Mouse (Mus musculus) heart, embryonic 15.5 days (tissue): ENCODE measurements around the gene Plk1. TPM values are rescaled to one million over a fixed set of nuclear protein-coding genes. Genes with fewer than 3 reads are reported as not detected.

Source experiments
- ATAC-seq: fragments of 200-750 bp; cut with Nextera tagmentation; replicated peaks from 2 replicates; pipeline ENCODE4 v1.8.0; 2017; ENCODE audit warnings: low read depth, moderate TSS enrichment; ENCODE audit not compliant: insufficient number of reproducible peaks, insufficient read depth, low FRiP score
- H3K27ac ChIP-seq: fragments of 300-500 bp; sonication (generic); 2 replicates; pipeline ENCODE4 v1.5.1; 2015; ENCODE audit warnings: mild to moderate bottlenecking, inconsistent platforms
- H3K27me3 ChIP-seq: fragments of 300-500 bp; sonication (generic); 2 replicates; pipeline ENCODE4 v1.6.1; 2015; ENCODE audit warnings: inconsistent platforms
- H3K36me3 ChIP-seq: fragments of 300-500 bp; sonication (generic); 2 replicates; pipeline ENCODE4 v1.6.1; 2015; ENCODE audit warnings: mild to moderate bottlenecking, inconsistent platforms
- H3K4me1 ChIP-seq: fragments of 300-500 bp; sonication (generic); replicated peaks from 2 replicates; pipeline ENCODE4 v1.6.1; 2015; ENCODE audit warnings: inconsistent platforms
- H3K4me2 ChIP-seq: fragments of 300-500 bp; sonication (generic); 2 replicates; pipeline ENCODE4 v1.6.1; 2015; ENCODE audit warnings: inconsistent platforms, mild to moderate bottlenecking, moderate library complexity
- H3K4me3 ChIP-seq: fragments of 300-500 bp; sonication (generic); 2 replicates; pipeline ENCODE4 v1.5.1; 2015; ENCODE audit warnings: mild to moderate bottlenecking, inconsistent platforms
- H3K9ac ChIP-seq: fragments of 300-500 bp; sonication (generic); 2 replicates; pipeline ENCODE4 v1.6.1; 2015; ENCODE audit warnings: mild to moderate bottlenecking, inconsistent platforms
- H3K9me3 ChIP-seq: fragments of 300-500 bp; sonication (generic); replicated peaks from 2 replicates; pipeline ENCODE4 v1.6.1; 2016; ENCODE audit warnings: inconsistent platforms
- WGBS: fragments of 180-500 bp; shearing (Covaris S2); methylation state at CpG from one replicate; pipeline ENCODE4 v1.1.7; 2015; ENCODE audit warnings: mixed read lengths; 5-methylcytosine and 5-hydroxymethylcytosine counted together
- polyA plus RNA-seq: library from polyadenylated mRNA; unstranded; fragments of >200 nt; fragmentation: Nextera tagmentation; extraction: Ambion mirVana; gene quantifications from 2 replicates; pipeline ENCODE4 v1.2.1, GENCODE M21; 2015

The Plk1 gene
- polyA plus RNA-seq, result 74.9 and 93.3 TPM in 2 replicates

DNA sequence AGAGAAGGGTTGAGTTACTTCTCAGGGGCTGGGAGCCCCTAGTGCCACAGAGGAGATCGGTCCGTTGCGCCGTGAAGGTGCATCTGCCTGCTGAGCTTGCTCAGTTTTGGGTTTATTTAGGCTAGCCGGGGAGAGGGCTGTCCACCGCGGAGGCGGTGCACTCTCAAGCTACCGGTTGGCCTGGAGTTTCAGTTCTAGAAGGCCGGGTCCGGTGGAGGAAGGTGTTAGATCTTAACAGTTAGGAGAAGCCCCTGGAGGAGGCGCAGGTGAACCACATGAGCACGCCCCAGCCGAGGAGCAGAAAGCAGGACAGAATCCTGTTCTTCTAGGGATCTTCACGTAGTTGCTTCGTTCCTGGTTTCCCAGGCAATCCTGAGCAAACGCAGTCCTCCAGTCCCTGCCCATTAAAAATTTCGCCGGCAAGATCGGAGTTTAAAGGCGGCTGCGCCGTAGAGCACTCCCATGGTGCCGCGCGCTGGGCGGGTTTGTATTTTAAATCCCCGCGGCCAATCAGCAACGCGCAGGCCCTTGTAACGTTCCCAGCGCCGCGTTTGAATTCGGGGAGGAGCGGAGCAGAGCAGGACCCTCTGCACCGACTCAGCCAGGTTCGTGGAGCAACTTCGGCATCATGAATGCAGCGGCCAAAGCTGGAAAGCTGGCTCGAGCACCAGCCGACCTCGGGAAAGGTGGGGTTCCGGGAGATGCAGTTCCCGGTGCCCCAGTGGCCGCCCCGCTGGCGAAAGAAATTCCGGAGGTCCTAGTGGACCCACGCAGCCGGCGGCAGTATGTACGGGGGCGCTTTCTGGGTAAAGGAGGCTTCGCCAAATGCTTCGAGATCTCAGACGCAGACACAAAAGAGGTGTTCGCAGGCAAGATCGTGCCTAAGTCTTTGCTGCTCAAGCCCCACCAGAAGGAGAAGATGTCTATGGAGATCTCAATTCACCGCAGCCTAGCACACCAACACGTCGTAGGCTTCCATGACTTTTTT, at the start of gene Plk1:
Plk1 (plus strand) TSS at position 525 of the 988 bp plus-strand sequence.
- H3K4me1 ChIP-seq, result peaks cover 39% of the 10 kb centered on the region
- peak within 1 kb of the TSS; percentile 70 for H3K4me3 ChIP-seq
- under 1% methylated on average over 63 of the region's 63 CpGs for WGBS
- H3K27ac ChIP-seq, result peak within 1 kb of the TSS; percentile 76
- no peaks in the 10 kb centered on the region for H3K27me3 ChIP-seq
- peaks cover 23% of the 10 kb centered on the region for H3K36me3 ChIP-seq
- peak within 1 kb of the TSS; percentile 84 for H3K4me2 ChIP-seq
- peak within 1 kb of the TSS; percentile 68 for H3K9ac ChIP-seq
- no peaks in the 10 kb centered on the region for H3K9me3 ChIP-seq
- peak; percentile 87 for ATAC-seq

DNA sequence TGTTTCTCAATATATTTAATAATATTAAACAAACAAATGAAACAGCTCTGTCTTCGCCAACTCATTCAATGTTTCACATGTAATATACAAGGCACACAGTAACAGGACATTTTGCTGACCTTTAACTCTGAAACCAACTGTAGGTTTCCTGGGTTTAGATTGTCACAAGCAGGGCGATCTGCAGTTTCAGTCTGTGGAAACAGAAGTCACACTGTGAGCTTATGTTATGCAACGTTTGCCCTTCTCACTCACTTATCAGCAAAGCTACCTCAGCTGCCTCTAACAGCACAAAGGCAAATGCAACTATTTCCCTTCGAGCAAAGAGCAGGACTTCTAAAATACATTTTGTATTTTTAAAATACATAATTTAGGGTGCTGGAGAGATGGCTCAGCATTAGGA, 35.7 kb upstream of the Plk1 start:
- no peaks in the 10 kb centered on the region for H3K4me1 ChIP-seq
- H3K9ac ChIP-seq, result no peak overlapping the region
- peaks cover 50% of the 10 kb centered on the region for H3K36me3 ChIP-seq
- WGBS, result 81% methylated on average over 4 of the region's 4 CpGs
- no peak overlapping the region for H3K27ac ChIP-seq
- H3K27me3 ChIP-seq, result no peaks in the 10 kb centered on the region
- no peak overlapping the region for H3K4me2 ChIP-seq
- H3K9me3 ChIP-seq, result no peaks in the 10 kb centered on the region
- ATAC-seq, result no peak
- H3K4me3 ChIP-seq, result no peak overlapping the region

DNA sequence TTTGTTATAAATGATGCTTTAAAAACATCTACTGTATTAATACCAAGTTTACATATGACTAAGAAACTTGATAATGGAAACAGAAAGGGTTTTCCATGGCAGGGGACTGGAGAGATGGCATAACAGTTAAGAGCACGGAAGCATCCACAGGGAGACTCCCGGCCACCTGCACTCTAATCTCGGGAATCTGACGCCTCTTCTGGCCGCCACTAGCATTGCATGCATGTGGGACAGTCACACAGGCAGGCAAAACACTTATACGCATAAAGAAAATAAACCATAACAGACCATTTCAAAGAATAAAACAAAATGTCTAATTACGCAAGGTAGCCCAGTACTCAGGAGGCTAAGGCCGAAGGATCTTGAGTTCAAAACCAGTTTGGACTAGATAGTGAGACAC, 33.6 kb upstream of the Plk1 start:
- no peaks in the 10 kb centered on the region for H3K9me3 ChIP-seq
- no peaks in the 10 kb centered on the region for H3K27me3 ChIP-seq
- no peak overlapping the region for H3K27ac ChIP-seq
- no peaks in the 10 kb centered on the region for H3K4me1 ChIP-seq
- WGBS, result 73% methylated on average over 8 of the region's 8 CpGs
- no peak overlapping the region for H3K4me3 ChIP-seq
- H3K9ac ChIP-seq, result no peak overlapping the region
- H3K4me2 ChIP-seq, result no peak overlapping the region
- peaks cover 44% of the 10 kb centered on the region for H3K36me3 ChIP-seq
- ATAC-seq, result no peak

DNA sequence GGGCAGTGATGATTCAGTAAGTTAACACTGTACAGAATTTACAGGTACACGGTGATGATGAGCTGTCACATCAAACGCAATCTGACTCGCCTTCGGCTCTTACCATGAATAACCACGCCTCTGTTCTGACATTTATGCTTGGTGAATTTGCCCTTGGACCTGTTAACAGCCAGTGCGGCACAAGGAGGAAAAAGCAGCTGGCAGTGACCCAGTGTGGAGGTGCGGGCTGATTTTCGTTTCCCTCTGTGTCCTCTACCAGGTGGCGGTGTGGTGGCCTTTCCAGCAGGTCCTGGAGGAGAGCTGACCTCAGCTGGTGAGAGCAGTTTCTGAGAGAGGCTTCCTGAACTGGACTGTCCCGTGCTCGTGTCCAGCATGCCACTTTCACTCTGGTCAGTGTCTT, 32.3 kb upstream of the Plk1 start:
- H3K27me3 ChIP-seq, result no peaks in the 10 kb centered on the region
- H3K4me2 ChIP-seq, result no peak overlapping the region
- H3K9ac ChIP-seq, result no peak overlapping the region
- WGBS, result 92% methylated on average over 11 of the region's 11 CpGs
- H3K4me3 ChIP-seq, result no peak overlapping the region
- ATAC-seq, result no peak
- H3K36me3 ChIP-seq, result peaks cover 36% of the 10 kb centered on the region
- no peaks in the 10 kb centered on the region for H3K9me3 ChIP-seq
- H3K4me1 ChIP-seq, result no peaks in the 10 kb centered on the region; the same call in 1 of the 2 replicates
- no peak overlapping the region for H3K27ac ChIP-seq

DNA sequence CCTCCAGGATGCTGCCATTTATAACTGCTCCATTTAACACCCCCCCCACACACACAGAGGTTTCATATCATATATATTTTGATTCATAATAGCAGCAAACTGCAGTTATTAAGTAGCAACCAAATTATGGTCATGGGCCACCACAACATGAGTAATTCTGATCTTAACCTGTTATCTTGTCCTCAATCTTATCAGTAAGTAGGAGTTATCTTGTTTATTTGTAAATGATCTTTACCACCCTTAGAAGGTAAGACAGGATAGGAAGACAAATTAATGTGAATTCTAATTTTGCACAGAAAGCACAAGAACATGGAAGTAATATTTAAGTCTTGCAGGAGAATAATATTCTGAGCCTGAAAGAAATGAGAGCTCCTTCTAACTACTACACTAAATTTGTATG, 27.4 kb upstream of the Plk1 start:
- Histone ChIP-seq H3K4me3 (peak overlapping the region; percentile 90), H3K9ac (0 out of 2 replicates have a peak overlapping the region, but pooled peaks have one; percentile 86), H3K4me2 (peak overlapping the region; percentile 84), H3K36me3 (peaks cover 31% of the 10 kb centered on the region), H3K27me3 (no peaks in the 10 kb centered on the region), H3K4me1 (peaks cover 11% of the 10 kb centered on the region), H3K27ac (no peak overlapping the region), H3K9me3 (no peaks in the 10 kb centered on the region)
- ATAC-seq, result no peak

DNA sequence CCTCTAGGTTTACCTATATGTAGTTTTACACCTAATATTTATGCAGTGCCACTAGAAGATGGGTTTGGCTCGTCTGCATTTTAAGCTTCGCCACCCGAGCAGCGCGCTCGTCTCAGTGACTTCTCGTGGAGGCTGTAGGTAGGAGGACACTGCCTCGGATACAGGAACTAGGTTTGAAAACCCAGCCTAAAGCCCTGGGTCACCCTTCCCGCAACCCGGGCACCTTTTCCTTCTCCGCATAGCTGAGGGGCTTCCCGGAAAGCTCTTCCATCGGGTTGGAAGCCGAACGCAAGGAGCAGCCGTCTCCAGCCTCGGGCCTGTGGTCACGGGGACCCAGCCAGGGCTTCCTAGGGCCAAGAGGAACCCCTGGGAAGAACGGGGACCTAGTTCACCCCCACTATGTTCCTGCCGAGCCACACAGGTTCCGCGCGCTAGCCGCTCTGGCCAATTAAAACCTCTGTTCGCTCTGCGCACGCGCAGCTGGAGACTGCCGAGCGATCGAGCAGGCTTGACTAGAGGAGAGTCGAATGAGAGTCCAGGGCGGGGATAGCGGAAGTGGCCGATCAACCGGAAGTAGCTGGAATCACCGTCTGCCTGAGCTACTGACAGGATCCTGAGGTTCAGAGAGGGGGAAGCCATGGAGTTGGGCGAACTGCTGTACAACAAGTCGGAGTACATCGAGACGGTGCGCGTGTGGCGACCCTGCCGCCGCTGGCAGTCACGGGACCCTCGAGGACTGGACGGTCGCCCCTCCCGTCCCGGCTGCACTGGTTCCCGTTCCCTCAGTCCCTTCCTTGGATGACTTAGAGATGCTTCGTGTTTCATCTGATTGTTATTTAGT, 26.5 kb upstream of the Plk1 start, which contains the start of the genes Palb2 and Dctn5:
Palb2 (minus strand) TSS at position 489 of the 841 bp plus-strand sequence.
Dctn5 (plus strand) TSS at position 545 of the 841 bp plus-strand sequence.
- H3K27me3 ChIP-seq, result no peaks in the 10 kb centered on the region
- H3K36me3 ChIP-seq, result peaks cover 38% of the 10 kb centered on the region
- H3K9ac ChIP-seq, result peak within 1 kb of the TSS; percentile 86
- peak within 1 kb of the TSS; percentile 90 for H3K4me3 ChIP-seq
- H3K27ac ChIP-seq, result peak within 1 kb of the TSS; percentile 80
- H3K4me1 ChIP-seq, result peaks cover 11% of the 10 kb centered on the region
- no peaks in the 10 kb centered on the region for H3K9me3 ChIP-seq
- ATAC-seq, result peak; percentile 94
- H3K4me2 ChIP-seq, result peak within 1 kb of the TSS; percentile 84
- WGBS, result under 1% methylated on average over 54 of the region's 54 CpGs

DNA sequence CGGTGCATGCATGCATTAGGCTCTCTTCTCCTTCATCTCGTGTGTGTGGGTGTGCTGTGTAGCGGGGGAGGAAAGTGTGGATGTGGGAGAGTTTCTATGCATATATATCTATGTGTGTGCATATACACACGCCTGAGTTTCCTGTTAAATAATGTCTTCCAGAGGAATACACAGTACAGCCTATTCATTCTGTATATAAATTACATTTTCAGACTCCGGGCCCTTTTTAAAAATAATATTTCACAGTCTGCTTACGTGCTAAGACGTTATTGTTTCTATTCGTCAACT, 26.0 kb upstream of the Plk1 start:
- no peak for ATAC-seq
- no peaks in the 10 kb centered on the region for H3K9me3 ChIP-seq
- H3K9ac ChIP-seq, result peak overlapping the region; percentile 86
- H3K4me2 ChIP-seq, result peak overlapping the region; percentile 63
- no peaks in the 10 kb centered on the region for H3K27me3 ChIP-seq
- H3K27ac ChIP-seq, result peak overlapping the region; percentile 80
- 16% methylated on average over 8 of the region's 8 CpGs for WGBS
- H3K36me3 ChIP-seq, result peaks cover 40% of the 10 kb centered on the region
- peak overlapping the region; percentile 90 for H3K4me3 ChIP-seq
- H3K4me1 ChIP-seq, result peaks cover 11% of the 10 kb centered on the region

DNA sequence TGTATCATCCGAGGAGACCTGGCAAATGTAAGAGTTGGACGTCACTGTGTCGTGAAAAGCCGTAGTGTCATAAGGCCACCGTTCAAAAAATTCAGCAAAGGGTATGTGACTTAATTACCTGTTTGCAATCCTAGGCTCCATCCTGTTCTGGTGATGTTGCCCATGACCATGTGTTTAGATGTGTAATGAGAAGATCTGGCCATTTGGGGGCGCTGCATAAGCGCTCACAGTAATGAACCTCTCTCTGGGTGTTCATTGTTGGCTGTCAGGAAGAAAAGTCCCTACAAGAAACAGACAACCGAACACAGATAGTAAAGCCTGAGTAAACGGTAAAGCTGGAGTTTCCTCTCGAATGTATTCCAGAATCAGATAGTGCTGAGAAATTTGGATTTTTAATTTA, 24.2 kb upstream of the Plk1 start:
- Histone ChIP-seq H3K36me3 (peaks cover 56% of the 10 kb centered on the region), H3K27me3 (no peaks in the 10 kb centered on the region), H3K4me1 (peaks cover 11% of the 10 kb centered on the region), H3K4me3 (no peak overlapping the region), H3K9ac (no peak overlapping the region), H3K27ac (no peak overlapping the region), H3K4me2 (no peak overlapping the region), H3K9me3 (no peaks in the 10 kb centered on the region)
- WGBS, result 68% methylated on average over 10 of the region's 10 CpGs
- no peak for ATAC-seq

DNA sequence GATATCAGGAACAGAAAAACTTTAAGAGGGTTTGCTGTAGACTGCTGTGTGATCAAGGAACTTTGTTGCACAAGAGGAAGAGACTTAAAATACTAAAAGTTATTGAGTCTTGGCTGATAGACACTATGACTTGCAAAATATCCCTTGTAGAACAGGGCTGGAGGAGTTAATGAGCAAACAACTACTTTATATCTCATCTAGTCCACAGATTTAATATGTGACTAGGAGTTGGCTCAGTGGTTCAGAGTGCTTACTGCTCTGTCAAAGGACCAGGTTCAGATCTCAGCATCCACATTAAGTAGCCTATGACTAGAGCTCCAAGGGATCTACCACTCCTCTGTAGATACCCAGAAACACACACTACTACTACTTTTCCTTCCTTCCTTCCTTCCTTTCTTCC, 22.2 kb upstream of the Plk1 start:
- Histone ChIP-seq H3K36me3 (peaks cover 66% of the 10 kb centered on the region), H3K4me2 (no peak overlapping the region), H3K9ac (no peak overlapping the region), H3K9me3 (no peaks in the 10 kb centered on the region), H3K4me1 (peaks cover 10% of the 10 kb centered on the region), H3K27me3 (no peaks in the 10 kb centered on the region), H3K27ac (no peak overlapping the region), H3K4me3 (no peak overlapping the region)
- no peak for ATAC-seq

DNA sequence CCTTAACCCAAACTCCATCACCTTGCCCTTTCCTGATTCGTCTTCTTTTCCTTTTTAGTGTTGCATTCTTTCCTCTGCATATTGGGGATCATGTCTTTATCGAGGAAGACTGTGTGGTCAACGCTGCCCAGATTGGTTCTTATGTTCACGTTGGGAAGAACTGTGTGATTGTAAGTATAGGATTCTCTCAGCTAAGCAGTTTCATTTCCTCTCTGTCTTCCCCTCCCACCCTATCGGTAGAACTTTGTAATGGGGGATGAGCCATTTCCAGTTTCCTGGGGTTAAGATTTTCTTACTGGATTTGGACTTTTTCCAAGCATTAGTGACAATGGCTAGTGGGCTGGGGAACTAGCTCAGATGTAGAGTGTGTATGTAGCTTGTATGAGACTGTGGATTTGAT, 21.0 kb upstream of the Plk1 start:
- WGBS, result 87% methylated on average over 5 of the region's 5 CpGs
- Histone ChIP-seq H3K27me3 (no peaks in the 10 kb centered on the region), H3K4me3 (no peak overlapping the region), H3K9ac (no peak overlapping the region), H3K9me3 (no peaks in the 10 kb centered on the region), H3K4me1 (peaks cover 7% of the 10 kb centered on the region), H3K36me3 (peaks cover 71% of the 10 kb centered on the region), H3K4me2 (no peak overlapping the region), H3K27ac (no peak overlapping the region)
- no peak for ATAC-seq

DNA sequence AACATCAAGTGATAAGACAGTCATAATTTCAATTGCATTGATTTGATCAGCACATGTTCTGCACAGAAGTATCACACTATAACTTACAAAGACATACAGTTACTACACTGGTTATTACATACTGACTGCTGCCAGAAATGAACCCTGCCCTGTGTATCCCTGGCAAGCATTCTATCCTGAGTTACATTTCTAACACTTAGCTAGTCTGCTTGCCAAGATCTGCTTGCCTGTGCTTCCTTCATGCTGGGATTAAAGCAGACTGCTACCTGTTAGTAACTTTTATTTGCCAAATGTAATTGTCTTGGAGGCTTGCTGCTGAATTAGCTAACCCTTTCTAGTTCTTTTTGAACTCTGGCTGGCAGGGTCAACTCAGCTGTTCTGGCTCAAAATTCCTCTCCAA, 18.2 kb upstream of the Plk1 start:
- H3K36me3 ChIP-seq, result peaks cover 80% of the 10 kb centered on the region
- no peaks in the 10 kb centered on the region for H3K9me3 ChIP-seq
- no peak overlapping the region for H3K9ac ChIP-seq
- no peak overlapping the region for H3K4me3 ChIP-seq
- H3K4me2 ChIP-seq, result no peak overlapping the region
- no peaks in the 10 kb centered on the region for H3K4me1 ChIP-seq
- no peaks in the 10 kb centered on the region for H3K27me3 ChIP-seq
- no peak overlapping the region for H3K27ac ChIP-seq
- no peak for ATAC-seq
